Mouse (Mus musculus): ENCODE measurements at regions not wholly inside any gene's neighbourhood (a gene's known extent, or its start where the extent isn't known, plus 50 kb on each side); places are given as distances from the start of the nearest gene placed in this dataset.

DNA sequence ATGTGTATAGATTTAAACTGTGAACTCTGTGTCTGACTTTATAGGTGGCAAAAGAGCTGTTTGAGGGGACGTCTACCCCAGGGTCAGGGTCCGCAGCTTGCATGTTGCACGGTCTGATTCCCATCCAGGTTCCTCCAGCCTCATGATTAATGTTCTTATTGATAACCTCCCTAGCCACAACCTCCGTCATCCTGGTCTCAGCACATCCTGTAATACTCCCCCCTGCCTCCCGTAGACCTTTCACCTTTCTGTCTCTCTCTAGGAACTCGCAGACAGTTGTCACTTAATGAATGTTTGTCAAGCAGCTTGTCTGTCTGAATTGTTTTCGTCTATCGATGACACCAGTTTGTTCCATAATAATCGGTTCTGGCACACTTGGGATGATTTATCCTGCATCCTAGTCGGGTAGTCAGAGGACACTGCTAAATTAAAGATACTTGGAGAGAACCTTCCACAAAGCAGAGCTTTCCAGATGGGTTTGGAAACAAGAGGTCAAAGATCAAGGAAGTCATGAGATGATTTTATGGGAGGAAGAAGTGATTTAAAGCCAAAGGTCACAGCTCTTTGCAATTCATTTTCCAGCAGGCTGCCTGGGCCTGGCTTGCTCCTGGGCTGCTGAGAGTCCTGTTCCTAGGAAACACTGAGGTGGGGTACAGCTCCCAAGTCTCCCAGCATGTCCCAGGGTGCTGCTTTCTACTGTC lies 435.9 kb downstream of the Prdm2 start:
- TF ChIP-seq CTCF (IDR thresholded peaks at IDR 0.05; ENCODE audit: low read depth, low read length) = no peak
- no peak for TF ChIP-seq POLR2A (IDR thresholded peaks at IDR 0.05; ENCODE audit: borderline replicate concordance, low read depth, low read length)
